Mouse (Mus musculus) midbrain, postnatal 0 days (tissue): ENCODE measurements around the gene Fkbp8. TPM values are rescaled to one million over a fixed set of nuclear protein-coding genes. Genes with fewer than 3 reads are reported as not detected.

ENCODE experiments used
- ATAC-seq: fragments of 200-750 bp; cut with Nextera tagmentation; 2 replicates; pipeline ENCODE4 v1.8.0; 2017; ENCODE audit warnings: moderate number of reproducible peaks, mild to moderate bottlenecking, moderate TSS enrichment, moderate library complexity; ENCODE audit not compliant: low FRiP score
- DNase-seq: peaks from one replicate; pipeline ENCODE4 v3.0.0-alpha.2; 2015; ENCODE audit warnings: low spot score
- H3K27ac ChIP-seq: fragments of 300-500 bp; sonication (generic); 2 replicates; pipeline ENCODE4 v1.5.1; 2014; ENCODE audit warnings: low read depth, mild to moderate bottlenecking, low read length, mixed read lengths
- H3K27me3 ChIP-seq: fragments of 300-500 bp; sonication (generic); 2 replicates; pipeline ENCODE4 v1.6.1; 2014; ENCODE audit warnings: low read length, control low read depth, mixed read lengths; ENCODE audit not compliant: insufficient read depth
- H3K36me3 ChIP-seq: fragments of 300-500 bp; sonication (generic); 2 replicates; pipeline ENCODE4 v1.6.1; 2014; ENCODE audit warnings: low read length, control low read depth, mixed read lengths; ENCODE audit not compliant: insufficient read depth
- H3K4me1 ChIP-seq: fragments of 300-500 bp; sonication (generic); 2 replicates; pipeline ENCODE4 v1.6.1; 2014; ENCODE audit warnings: mild to moderate bottlenecking, control low read depth, antibody characterized with exemption, low read length, mixed read lengths; ENCODE audit not compliant: insufficient read depth
- H3K4me2 ChIP-seq: fragments of 300-500 bp; sonication (generic); 2 replicates; pipeline ENCODE4 v1.6.1; 2014; ENCODE audit warnings: low read depth, mild to moderate bottlenecking, low read length, mixed read lengths; ENCODE audit not compliant: poor library complexity, severe bottlenecking
- H3K4me3 ChIP-seq: fragments of 300-500 bp; sonication (generic); 2 replicates; pipeline ENCODE4 v1.5.1; 2014; ENCODE audit warnings: low read depth, mild to moderate bottlenecking, low read length, moderate library complexity
- H3K9ac ChIP-seq: fragments of 300-500 bp; sonication (generic); replicated peaks from 2 replicates; pipeline ENCODE4 v1.6.1; 2014; ENCODE audit warnings: mild to moderate bottlenecking, low read length, moderate library complexity, mixed read lengths; ENCODE audit not compliant: poor library complexity, severe bottlenecking
- H3K9me3 ChIP-seq: fragments of 300-500 bp; sonication (generic); 2 replicates; pipeline ENCODE4 v1.6.1; 2016; ENCODE audit warnings: low read length, control low read depth
- CTCF ChIP-seq: IDR thresholded peaks from 2 replicates; pipeline ENCODE4 v1.5.1; 2016; ENCODE audit warnings: antibody characterized with exemption, mild to moderate bottlenecking
- WGBS: fragments of 180-500 bp; shearing (Covaris S2); extraction: QIAGEN DNeasy Blood & Tissue Kit; methylation state at CpG from one replicate; pipeline ENCODE4 v1.1.7; 2014; 5-methylcytosine and 5-hydroxymethylcytosine counted together
- polyA plus RNA-seq: library from polyadenylated mRNA; unstranded; fragments of >200 nt; fragmentation: Nextera tagmentation; extraction: Ambion mirVana; gene quantifications from 2 replicates; pipeline ENCODE4 v1.2.1, GENCODE M21; 2015
- total RNA-seq: library from RNA; depleted of rRNA; stranded (reverse); fragments of >200 nt; gene quantifications from 2 replicates; pipeline ENCODE4 v1.2.3, GENCODE M21; 2014

Gene Fkbp8
- total and polyA plus RNA-seq, 2 experiments from 2014 or later: 351 to 490 TPM

- DNase-seq (no peak), ATAC-seq (peak; percentile 31)
- TF ChIP-seq CTCF: no peak
- no peaks in the 10 kb centered on the region for H3K9me3 ChIP-seq
- peak within 1 kb of the TSS; percentile 67 for H3K4me2 ChIP-seq
- H3K36me3 ChIP-seq: no peaks in the 10 kb centered on the region
- peak within 1 kb of the TSS; percentile 35 for H3K4me3 ChIP-seq
- H3K27ac ChIP-seq: no peak within 1 kb of the TSS
- peaks cover 14% of the 10 kb centered on the region; the same call in 1 of the 2 replicates for H3K4me1 ChIP-seq
- peaks cover 90% of the 10 kb centered on the region for H3K27me3 ChIP-seq
- under 1% methylated on average over 54 of the region's 93 CpGs for WGBS
- peak within 1 kb of the TSS; percentile 42; the same call in 1 of the 2 replicates for H3K9ac ChIP-seq
These were observed 34.6 kb upstream of the Fkbp8 start, which contains the start of gene Crlf1 for GRCm38 (mm10) chr8:70492664-70493640. Crlf1 (plus strand) TSS chr8:70493158.

- Histone ChIP-seq H3K27ac (no peak overlapping the region), H3K4me2 (peak overlapping the region; percentile 67), H3K27me3 (peaks cover 90% of the 10 kb centered on the region), H3K4me1 (peaks cover 8% of the 10 kb centered on the region; the same call in 1 of the 2 replicates), H3K36me3 (no peaks in the 10 kb centered on the region), H3K4me3 (peak overlapping the region; percentile 35), H3K9me3 (no peaks in the 10 kb centered on the region), H3K9ac (0 out of 2 replicates have a peak overlapping the region, but pooled peaks have one; percentile 42)
- WGBS: under 1% methylated on average over 47 of the region's 47 CpGs
- no peak for TF ChIP-seq CTCF
- no peak; the same call in 1 of the 2 replicates for ATAC-seq
- no peak for DNase-seq
These were observed 33.7 kb upstream of the Fkbp8 start for GRCm38 (mm10) chr8:70493692-70494415.

GRCm38 (mm10) chr8:70494416-70494945 is 33.0 kb upstream of the Fkbp8 start:
- H3K36me3 ChIP-seq: no peaks in the 10 kb centered on the region
- no peak overlapping the region for H3K4me2 ChIP-seq
- DNase-seq (no peak), ATAC-seq (no peak)
- H3K4me3 ChIP-seq: no peak overlapping the region; the same call in 1 of the 2 replicates
- H3K4me1 ChIP-seq: peaks cover 8% of the 10 kb centered on the region; the same call in 1 of the 2 replicates
- no peak for TF ChIP-seq CTCF
- H3K9ac ChIP-seq: no peak overlapping the region
- 4% methylated on average over 26 of the region's 28 CpGs for WGBS
- no peak overlapping the region for H3K27ac ChIP-seq
- H3K27me3 ChIP-seq: peaks cover 90% of the 10 kb centered on the region
- no peaks in the 10 kb centered on the region for H3K9me3 ChIP-seq

- Histone ChIP-seq H3K4me2 (no peak overlapping the region), H3K4me3 (no peak overlapping the region), H3K9ac (no peak overlapping the region)
These were observed 32.3 kb upstream of the Fkbp8 start for GRCm38 (mm10) chr8:70495001-70495770.

DNA sequence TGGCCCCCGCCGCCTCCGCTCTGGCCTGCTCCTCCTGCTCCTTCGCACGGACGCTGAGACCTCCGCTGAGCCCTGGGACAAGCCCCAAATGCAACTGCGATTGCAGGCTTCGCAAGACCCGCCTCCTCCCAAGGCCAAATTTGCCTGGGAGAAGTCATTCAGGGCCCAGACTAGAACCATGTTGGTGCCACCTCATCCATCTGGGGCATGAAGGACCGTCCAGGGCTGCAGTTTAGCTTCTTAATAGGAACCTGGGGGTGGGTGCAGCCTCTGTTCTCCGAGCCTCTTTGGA is 31.8 kb upstream of the Fkbp8 start:
- no peak for TF ChIP-seq CTCF
- Histone ChIP-seq H3K36me3 (no peaks in the 10 kb centered on the region), H3K27me3 (peaks cover 87% of the 10 kb centered on the region), H3K9me3 (no peaks in the 10 kb centered on the region), H3K9ac (no peak overlapping the region), H3K27ac (no peak overlapping the region), H3K4me3 (no peak overlapping the region), H3K4me2 (no peak overlapping the region), H3K4me1 (peaks cover 8% of the 10 kb centered on the region; the same call in 1 of the 2 replicates)
- no peak for DNase-seq
- ATAC-seq: no peak
- WGBS: 7% methylated on average over 12 of the region's 12 CpGs

More at GRCm38 (mm10) chr8:70495001-70495770, 32.3 kb upstream of the Fkbp8 start:
- no peak for DNase-seq
- Histone ChIP-seq H3K27me3 (peaks cover 87% of the 10 kb centered on the region), H3K36me3 (no peaks in the 10 kb centered on the region), H3K27ac (no peak overlapping the region), H3K4me1 (peaks cover 8% of the 10 kb centered on the region; the same call in 1 of the 2 replicates), H3K9me3 (no peaks in the 10 kb centered on the region)
- no peak for ATAC-seq
- TF ChIP-seq CTCF: no peak
- WGBS: 2% methylated on average over 21 of the region's 21 CpGs
